Mouse (Mus musculus) lung, postnatal 0 days (tissue): ENCODE data around the gene Tas2r115.

Experiments used
- CTCF ChIP-seq: IDR thresholded peaks from 2 replicates; pipeline ENCODE4 v1.5.1; 2016; ENCODE audit warnings: antibody characterized with exemption, mild to moderate bottlenecking
- EP300 ChIP-seq: IDR thresholded peaks from 2 replicates; pipeline ENCODE4 v1.6.1; 2016; ENCODE audit warnings: antibody characterized with exemption, mild to moderate bottlenecking, control low read depth

DNA sequence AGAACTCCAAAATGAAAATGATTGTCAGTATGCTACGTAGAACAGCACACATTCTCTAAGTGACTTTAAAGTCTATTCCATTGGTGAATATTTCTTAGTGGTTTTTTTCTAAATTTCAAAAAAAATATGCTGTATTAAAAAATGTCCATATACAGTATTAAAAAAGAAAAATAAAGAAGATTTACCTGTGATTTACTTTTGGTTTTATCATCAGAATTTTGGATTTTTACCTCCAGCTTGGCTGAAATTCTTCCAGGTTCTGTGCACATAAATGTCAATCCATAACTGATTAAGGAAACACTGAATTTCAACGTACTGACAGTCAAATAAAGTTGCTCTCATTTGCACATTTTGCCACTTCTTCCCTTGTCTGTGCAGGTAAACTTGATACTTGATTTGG, at the start of gene Tas2r115:
- TF ChIP-seq CTCF (no peak), EP300 (no peak)
